Mouse (Mus musculus) ES-E14 (cell line): ENCODE results near the gene Pkn3. TPM values are rescaled to one million over a fixed set of nuclear protein-coding genes. Genes with fewer than 3 reads are reported as not detected.
"Not testable (repeated sequence)": the region's sequence is repeated elsewhere in the genome, so short reads cannot be mapped to it uniquely, and the experiment has no call there.

Experiments
- DNase-seq: peaks from one replicate; pipeline ENCODE4 v3.0.0-alpha.2; 2013; ENCODE audit warnings: low read depth, low spot score
- H3K27ac ChIP-seq: 2 replicates; pipeline ENCODE4 v1.5.1; 2012; ENCODE audit warnings: low read depth, mild to moderate bottlenecking, low read length, moderate library complexity, mixed read lengths; ENCODE audit not compliant: poor library complexity, insufficient read depth, severe bottlenecking
- H3K36me3 ChIP-seq: 2 replicates; pipeline ENCODE4 v1.6.1; 2012; ENCODE audit warnings: mild to moderate bottlenecking, low read length, moderate library complexity, mixed read lengths; ENCODE audit not compliant: control insufficient read depth, poor library complexity, insufficient read depth, severe bottlenecking
- H3K4me1 ChIP-seq, 2 experiments: fragments of 150-350 bp in 1 of 2; sonication (generic) in 1 of 2; 2 replicates each; pipeline ENCODE4 v1.6.1; 2012; ENCODE audit warnings: low read length in 2 of 2, mild to moderate bottlenecking in 1 of 2, mixed read lengths in 1 of 2; ENCODE audit not compliant: control insufficient read depth in 2 of 2, insufficient read depth in 2 of 2, poor library complexity in 1 of 2
- H3K4me3 ChIP-seq, 2 experiments: fragments of 150-350 bp in 1 of 2; sonication (generic) in 1 of 2; 2 replicates each; pipeline ENCODE4 v1.5.1; 2012; ENCODE audit warnings: low read length in 2 of 2, low read depth in 1 of 2, mild to moderate bottlenecking in 1 of 2, mixed read lengths in 1 of 2; ENCODE audit not compliant: insufficient read depth in 1 of 2, poor library complexity in 1 of 2, severe bottlenecking in 1 of 2
- H3K9ac ChIP-seq: 2 replicates; pipeline ENCODE4 v1.6.1; 2012; ENCODE audit warnings: low read depth, mild to moderate bottlenecking, low read length, mixed read lengths; ENCODE audit not compliant: poor library complexity, insufficient read depth, severe bottlenecking
- H3K9me3 ChIP-seq: fragments of 150-350 bp; sonication (generic); 2 replicates; pipeline ENCODE4 v1.6.1; 2012; ENCODE audit warnings: low read depth, mild to moderate bottlenecking, low read length; ENCODE audit not compliant: control insufficient read depth, insufficient read depth
- CHD2 ChIP-seq: IDR thresholded peaks from 2 replicates; pipeline ENCODE4 v1.6.1; 2014; ENCODE audit warnings: mild to moderate bottlenecking, low read depth, low read length, inconsistent platforms
- HCFC1 ChIP-seq: IDR thresholded peaks from 2 replicates; pipeline ENCODE4 v1.6.1; 2012; ENCODE audit warnings: low read length, inconsistent platforms, borderline replicate concordance; ENCODE audit not compliant: insufficient read depth
- MAFK ChIP-seq: IDR thresholded peaks from 2 replicates; pipeline ENCODE4 v1.6.1; 2014; ENCODE audit warnings: mild to moderate bottlenecking, low read depth, low read length, inconsistent platforms; ENCODE audit not compliant: insufficient read depth
- ZC3H11A ChIP-seq: IDR thresholded peaks from 2 replicates; pipeline ENCODE4 v1.6.1; 2012; ENCODE audit warnings: low read depth, mild to moderate bottlenecking, inconsistent platforms, low read length, borderline replicate concordance
- ZNF384 ChIP-seq: IDR thresholded peaks from 2 replicates; pipeline ENCODE4 v1.6.1; 2012; ENCODE audit warnings: low read depth, low read length, inconsistent platforms
- in situ Hi-C, 2 experiments: fragments of 600-800 bp; cut with MboI; formaldehyde crosslinking; loops; one replicate each; pipeline ENCODE4 v1.15.1; 2025; ENCODE audit warnings: low sequenced_read_pairs in 2 of 2, inconsistent platforms in 1 of 2; ENCODE audit not compliant: unreplicated experiment in 2 of 2
- total RNA-seq: library from RNA; depleted of rRNA; stranded (reverse); fragments of 300-350 nt; gene quantifications from 2 replicates; pipeline ENCODE4 v1.2.3, GENCODE M21; 2012; rRNA removed

Pkn3 gene
- total RNA-seq, 1 experiment = 19.1 TPM

DNA sequence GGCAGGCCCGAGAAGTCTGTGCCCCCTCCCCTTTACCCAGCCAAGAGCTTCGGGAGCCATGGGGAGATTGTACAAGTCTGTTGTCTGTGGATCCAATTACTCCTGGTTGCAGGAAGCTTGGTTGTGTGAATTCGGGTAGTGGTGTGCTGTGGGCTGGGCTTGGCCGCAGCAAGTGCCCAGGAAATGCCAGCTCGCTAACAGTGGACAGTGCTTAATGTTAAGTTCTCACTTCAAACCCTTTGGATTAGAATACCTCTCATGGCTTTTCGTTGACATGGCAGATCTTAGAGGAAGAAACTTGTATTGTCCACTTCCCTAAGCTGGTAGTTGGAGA lies 56.9 kb downstream of the Pkn3 start:
- H3K9ac ChIP-seq = peak overlapping the region; percentile 79
- DNase-seq = no peak
- in situ Hi-C loops = no loop called here

DNA sequence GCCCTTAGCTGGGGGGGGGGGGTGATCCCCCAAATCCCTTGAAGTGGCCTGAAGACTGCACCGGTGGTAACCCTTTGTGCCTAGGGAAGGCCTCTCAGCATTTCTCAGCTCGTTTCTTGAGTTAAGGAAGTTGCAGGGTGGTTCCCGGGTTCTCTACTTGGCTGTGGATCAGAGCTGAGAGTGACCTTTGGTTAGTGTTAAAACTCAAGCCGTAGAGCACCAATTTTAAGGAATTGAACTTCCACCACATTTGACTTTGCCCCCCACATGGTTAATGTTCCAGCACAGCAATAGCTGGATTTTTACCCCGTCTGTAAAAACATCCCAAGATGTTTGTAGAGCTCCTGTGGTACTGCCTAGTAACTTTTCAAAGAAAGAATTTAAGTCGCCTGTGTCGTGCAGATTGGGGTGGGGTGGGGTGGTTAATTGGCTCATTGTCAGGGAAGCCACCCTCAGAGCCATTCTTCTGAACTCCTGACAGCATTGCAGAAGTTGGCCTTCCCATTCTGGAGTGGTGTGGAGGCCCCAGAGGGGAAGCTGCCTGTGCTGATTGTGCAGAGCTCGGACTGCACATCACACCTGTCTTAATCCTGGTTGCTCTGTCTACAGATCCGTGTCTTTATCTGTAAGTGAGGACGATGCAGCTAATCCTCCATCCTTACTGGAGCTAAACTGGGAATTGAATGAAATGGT lies 57.6 kb downstream of the Pkn3 start:
- Histone ChIP-seq H3K4me3 (peak overlapping the region; percentile 86 to 92), H3K36me3 (peaks cover 15% of the 10 kb centered on the region), H3K9ac (peak overlapping the region; percentile 79; the same call in 1 of the 2 replicates), H3K4me1 (peaks cover 5 to 10% of the 10 kb centered on the region in 2 experiments; a peak in 3 of 4 replicates), H3K9me3 (no peaks in the 10 kb centered on the region), H3K27ac (peak overlapping the region; percentile 69)
- in situ Hi-C loops = no loop called here
- DNase-seq = no peak
- TF ChIP-seq CHD2 (no peak), ZNF384 (no peak), HCFC1 (no peak), MAFK (no peak), ZC3H11A (no peak)

More for the DNA sequence above, 56.9 kb downstream of the Pkn3 start:
- TF ChIP-seq HCFC1 (no peak), ZNF384 (no peak), CHD2 (no peak), ZC3H11A (no peak), MAFK (no peak)
- Histone ChIP-seq H3K4me1 (peaks cover 5 to 10% of the 10 kb centered on the region in 2 experiments; a peak in 3 of 4 replicates), H3K27ac (peak overlapping the region; percentile 69), H3K4me3 (peak overlapping the region; percentile 86 to 92), H3K9me3 (no peaks in the 10 kb centered on the region), H3K36me3 (peaks cover 13% of the 10 kb centered on the region)

DNA sequence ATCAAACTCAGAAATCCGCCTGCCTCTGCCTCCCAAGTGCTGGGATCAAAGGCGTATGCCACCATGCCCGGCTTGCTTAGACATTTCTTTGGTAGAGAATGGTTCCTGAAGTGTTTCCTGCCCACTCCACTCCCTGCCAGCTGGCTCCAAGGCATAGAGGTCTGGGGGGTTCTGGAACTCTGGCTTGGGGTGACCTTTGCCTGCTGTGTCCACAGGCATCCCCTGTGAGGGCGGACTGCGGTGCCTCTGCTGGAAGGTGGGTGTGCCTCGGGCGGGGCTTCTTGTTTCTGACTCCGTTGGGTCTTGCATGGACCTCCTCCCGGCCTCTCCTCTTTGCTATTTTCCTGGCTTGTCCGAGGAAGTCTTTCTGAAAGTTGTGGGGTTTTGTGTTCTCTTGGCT lies 59.0 kb downstream of the Pkn3 start:
- DNase-seq = no peak
- in situ Hi-C loops = no loop called here
- no peak overlapping the region for H3K27ac ChIP-seq
- no peak overlapping the region for H3K4me3 ChIP-seq
- H3K9me3 ChIP-seq = no peaks in the 10 kb centered on the region
- no peak for TF ChIP-seq HCFC1
- TF ChIP-seq ZNF384 = no peak
- no peak for TF ChIP-seq ZC3H11A
- TF ChIP-seq CHD2 = no peak
- no peak for TF ChIP-seq MAFK
- peaks cover 29% of the 10 kb centered on the region for H3K36me3 ChIP-seq
- H3K4me1 ChIP-seq = peaks cover 5 to 10% of the 10 kb centered on the region in 2 experiments; a peak in 3 of 4 replicates
- H3K9ac ChIP-seq = no peak overlapping the region

DNA sequence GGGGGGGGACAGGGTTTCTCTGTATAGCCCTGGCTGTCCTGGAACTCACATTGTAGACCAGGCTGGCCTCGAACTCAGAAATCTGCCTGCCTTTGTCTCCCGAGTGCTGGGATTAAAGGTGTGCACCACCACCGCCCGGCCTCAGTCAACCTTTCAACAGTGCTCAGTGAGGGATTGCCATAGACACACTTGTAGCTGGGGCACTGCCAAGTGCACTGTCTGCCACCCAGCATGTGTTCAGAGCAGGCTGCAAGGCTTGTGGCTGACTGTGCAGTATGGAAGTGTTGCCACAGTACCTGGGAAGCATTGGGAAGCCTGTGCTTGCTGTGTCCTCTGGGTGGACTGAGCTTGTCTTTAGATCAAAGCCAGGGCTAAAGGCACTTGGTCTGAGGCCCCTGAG lies 62.5 kb downstream of the Pkn3 start:
- H3K27ac ChIP-seq, in situ Hi-C loops, H3K4me1 ChIP-seq, H3K9ac ChIP-seq, DNase-seq, H3K9me3 ChIP-seq, H3K4me3 ChIP-seq: not testable (repeated sequence)
- H3K36me3 ChIP-seq = peaks cover 52% of the 10 kb centered on the region

Other genes with a start within 250 kb of the Pkn3 start
- 15.8 and 24.5 TPM in 2 replicates for gene Cercam, start 208.5 kb upstream of the Pkn3 start, total RNA-seq
- 123 and 217 TPM in 2 replicates for gene Odf2, start 188.5 kb upstream of the Pkn3 start, total RNA-seq
- gene Gle1, start 142.3 kb upstream of the Pkn3 start, total RNA-seq = 64.8 and 69.0 TPM in 2 replicates
- 340 and 423 TPM in 2 replicates for gene Sptan1, start 112.1 kb upstream of the Pkn3 start, total RNA-seq
- gene Wdr34, start 28.8 kb upstream of the Pkn3 start, total RNA-seq = 22.6 and 35.2 TPM in 2 replicates
- gene Set, start 20.3 kb upstream of the Pkn3 start, total RNA-seq = 695 and 901 TPM in 2 replicates
- 133 and 202 TPM in 2 replicates for gene Zdhhc12, start 16.0 kb downstream of the Pkn3 start, total RNA-seq
- 11.4 and 16.2 TPM in 2 replicates for gene Zer1, start 46.9 kb downstream of the Pkn3 start, total RNA-seq
- 62.4 and 65.9 TPM in 2 replicates for gene Tbc1d13, start 56.1 kb downstream of the Pkn3 start, total RNA-seq
- 18.9 and 19.0 TPM in 2 replicates for gene Endog, start 93.8 kb downstream of the Pkn3 start, total RNA-seq
- gene Spout1, start 100.8 kb downstream of the Pkn3 start, total RNA-seq = 46.5 and 66.9 TPM in 2 replicates
- 5.2 and 7.7 TPM in 2 replicates for gene Kyat1, start 128.2 kb downstream of the Pkn3 start, total RNA-seq
- 26.6 and 35.1 TPM in 2 replicates for gene Lrrc8a, start 160.0 kb downstream of the Pkn3 start, total RNA-seq
- gene Gm28035, start 162.9 kb downstream of the Pkn3 start, total RNA-seq = 0.76 and 1.4 TPM in 2 replicates
- 2.7 and 5.5 TPM in 2 replicates for gene Phyhd1, start 188.5 kb downstream of the Pkn3 start, total RNA-seq
- gene Gm28038, start 203.4 kb downstream of the Pkn3 start, total RNA-seq = not detected in 2 replicates
- 25.2 and 31.6 TPM in 2 replicates for gene Dolk, start 208.7 kb downstream of the Pkn3 start, total RNA-seq
- gene Nup188, start 208.7 kb downstream of the Pkn3 start, total RNA-seq = 84.5 and 115 TPM in 2 replicates